Mouse (Mus musculus) heart, postnatal 0 days (tissue): Measurements from ENCODE around the gene Lgals3bp.

Source experiments
- CTCF ChIP-seq: IDR thresholded peaks from 2 replicates; pipeline ENCODE4 v1.5.1; 2016; ENCODE audit warnings: antibody characterized with exemption, control low read depth, low read depth
- EP300 ChIP-seq: IDR thresholded peaks from 2 replicates; pipeline ENCODE4 v1.6.1; 2016; ENCODE audit warnings: antibody characterized with exemption, low read depth

DNA sequence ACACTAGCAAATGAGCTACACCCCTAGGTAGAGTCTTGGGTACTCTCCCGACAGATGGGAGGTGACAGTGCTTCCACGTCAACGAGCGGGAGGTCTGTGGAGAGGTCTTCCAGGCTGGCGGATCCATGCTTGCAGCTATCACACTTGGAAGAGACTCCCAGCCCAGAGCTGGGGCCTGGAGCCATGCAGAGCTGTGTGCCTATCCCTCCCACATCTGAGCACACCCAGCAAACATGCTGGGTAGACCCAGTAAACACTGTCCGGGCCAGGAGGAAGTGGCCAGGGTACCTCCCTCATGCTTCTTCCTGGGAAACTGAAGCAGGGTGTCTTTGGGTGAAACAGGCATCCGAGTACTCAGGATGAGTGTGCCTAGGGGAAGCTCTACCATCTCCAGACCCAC lies 41.4 kb downstream of the Lgals3bp start:
- TF ChIP-seq EP300 (no peak), CTCF (no peak)
